Mouse (Mus musculus): ENCODE data around the gene Ghrhr.

GRCm38 (mm10) chr6:55357636-55358031 lies 18.5 kb upstream of the Ghrhr start:
- TF ChIP-seq POLR2A (IDR thresholded peaks at IDR 0.05; ENCODE audit: insufficient read depth, low read depth, low read length) (no peak), CTCF (IDR thresholded peaks at IDR 0.05) (no peak)
